Mouse (Mus musculus) cortical plate, adult 2 months (tissue): ENCODE measurements around the gene Eif2ak1.

ENCODE experiments used
- CTCF ChIP-seq: fragments of 200-500 bp; IDR thresholded peaks from 2 replicates; pipeline ENCODE4 v1.5.1; 2011; ENCODE audit warnings: mild to moderate bottlenecking, control low read depth, low read length; ENCODE audit not compliant: insufficient read depth; ENCODE audit errors: extremely low read depth
- POLR2A ChIP-seq: fragments of 200-500 bp; IDR thresholded peaks from 2 replicates; pipeline ENCODE4 v1.6.1; 2011; ENCODE audit warnings: mild to moderate bottlenecking, low read length, control low read depth; ENCODE audit not compliant: insufficient read depth; ENCODE audit errors: extremely low read depth

- TF ChIP-seq CTCF (no peak), POLR2A (no peak)
Observed at GRCm38 (mm10) chr5:143948361-143948760, 130.8 kb downstream of the Eif2ak1 start.
